Mouse (Mus musculus) C2C12 (cell line): Measurements from ENCODE around the gene Tpd52l1.

ENCODE experiments used
- CEBPB ChIP-seq: IDR thresholded peaks from one replicate; pipeline ENCODE4 v1.6.1; 2011; ENCODE audit warnings: low read depth, mild to moderate bottlenecking, control low read depth, moderate library complexity
- CTCF ChIP-seq: IDR thresholded peaks from one replicate; pipeline ENCODE4 v1.5.1; 2011; ENCODE audit not compliant: control insufficient read depth, insufficient read depth, insufficient read length
- MAX ChIP-seq: IDR thresholded peaks from one replicate; pipeline ENCODE4 v1.6.1; 2011; ENCODE audit warnings: mild to moderate bottlenecking, control low read depth
- MYOG ChIP-seq: IDR thresholded peaks from one replicate; pipeline ENCODE4 v1.6.1; 2011; ENCODE audit not compliant: control insufficient read depth, insufficient read length; ENCODE audit errors: extremely low read depth
- USF1 ChIP-seq: IDR thresholded peaks from one replicate; pipeline ENCODE4 v1.6.1; 2011; ENCODE audit warnings: low read depth, mild to moderate bottlenecking, control low read depth, moderate library complexity

- TF ChIP-seq CTCF (no peak), USF1 (no peak), MYOG (no peak), CEBPB (no peak), MAX (no peak)
These were observed 94.7 kb downstream of the Tpd52l1 start for GRCm38 (mm10) chr10:31351056-31351455.
